Mouse (Mus musculus) liver (tissue): ENCODE results near the gene Spsb1.

ENCODE experiments used
- DNase-seq: peaks from one replicate; pipeline ENCODE4 v3.0.0-alpha.2; 2020; ENCODE audit warnings: mixed read lengths

Gene Spsb1

GRCm38 (mm10) chr4:149951201-149951600 is 3.6 kb downstream of the Spsb1 start:
- no peak for DNase-seq

DNA sequence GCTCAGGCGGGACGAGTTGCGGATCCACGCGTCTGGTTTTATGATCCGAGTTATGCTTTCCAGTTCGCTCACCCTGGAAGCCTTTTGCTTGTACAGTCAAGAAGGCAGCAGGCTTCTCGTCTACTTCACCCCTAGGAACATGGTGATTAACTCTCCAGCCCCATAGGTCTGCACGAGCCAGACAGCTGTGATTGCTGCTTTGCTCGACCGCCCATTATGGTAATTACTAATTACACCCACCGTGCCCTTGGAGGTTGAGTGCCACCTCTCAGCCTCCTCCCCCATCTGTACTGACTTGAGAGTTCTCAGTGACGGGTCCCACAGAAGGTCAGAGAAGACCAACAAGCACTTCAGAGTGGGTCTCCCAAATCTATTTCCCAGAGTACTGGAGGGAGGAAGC is 5.2 kb downstream of the Spsb1 start:
- DNase-seq: no peak

GRCm38 (mm10) chr4:149948119-149948518 is 6.7 kb downstream of the Spsb1 start:
- no peak for DNase-seq

DNA sequence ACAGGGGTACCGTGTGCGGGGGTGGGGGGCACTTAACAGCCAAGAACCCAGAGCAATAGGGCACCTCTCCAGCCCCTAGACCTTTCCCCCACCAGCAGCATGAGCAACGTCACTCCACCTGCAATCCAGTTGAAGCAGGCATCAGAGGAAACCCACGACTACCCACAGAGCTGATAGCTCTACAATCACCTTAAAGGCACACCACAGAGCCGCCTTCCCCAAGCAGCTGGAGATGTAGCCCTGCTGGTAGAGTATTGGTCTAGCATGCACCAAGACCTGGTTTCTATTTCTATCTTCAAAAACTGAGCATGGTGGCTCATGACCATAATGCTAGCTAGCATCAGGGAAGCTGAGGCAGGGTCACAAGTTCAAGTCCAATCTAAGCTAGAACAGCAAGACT is 7.4 kb downstream of the Spsb1 start:
- no peak for DNase-seq

DNA sequence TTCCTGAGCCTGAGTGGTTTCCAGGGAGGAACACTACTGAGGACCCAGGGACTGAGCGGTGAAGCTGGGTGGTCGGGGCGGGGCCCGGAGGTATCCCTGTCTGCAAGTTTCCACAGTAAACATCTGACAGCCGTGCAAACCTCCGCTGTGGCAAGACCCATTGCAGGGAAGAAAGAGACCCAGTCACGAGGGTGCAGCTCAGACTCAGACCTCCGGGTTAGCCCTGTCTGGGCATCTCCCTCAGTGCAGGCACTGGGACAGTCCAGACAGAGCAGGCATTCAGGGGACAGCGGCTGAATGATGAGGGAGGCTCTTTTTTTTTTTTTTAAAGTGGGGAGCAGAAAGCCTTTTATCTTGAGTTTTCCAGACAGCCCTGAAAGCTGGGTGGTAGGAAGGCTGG is 9.6 kb downstream of the Spsb1 start:
- no peak for DNase-seq

GRCm38 (mm10) chr4:149944214-149944613 is 10.6 kb downstream of the Spsb1 start:
- no peak for DNase-seq

- no peak for DNase-seq
Observed at GRCm38 (mm10) chr4:149942831-149943741, 11.8 kb downstream of the Spsb1 start.

- no peak for DNase-seq
Observed at GRCm38 (mm10) chr4:149941067-149941755, 13.6 kb downstream of the Spsb1 start.

- no peak for DNase-seq
Observed at GRCm38 (mm10) chr4:149938701-149939100, 16.1 kb downstream of the Spsb1 start.

- DNase-seq: no peak
Observed at GRCm38 (mm10) chr4:149936921-149937320, 17.9 kb downstream of the Spsb1 start.

- no peak for DNase-seq
Observed at GRCm38 (mm10) chr4:149935470-149935869, 19.4 kb downstream of the Spsb1 start.

DNA sequence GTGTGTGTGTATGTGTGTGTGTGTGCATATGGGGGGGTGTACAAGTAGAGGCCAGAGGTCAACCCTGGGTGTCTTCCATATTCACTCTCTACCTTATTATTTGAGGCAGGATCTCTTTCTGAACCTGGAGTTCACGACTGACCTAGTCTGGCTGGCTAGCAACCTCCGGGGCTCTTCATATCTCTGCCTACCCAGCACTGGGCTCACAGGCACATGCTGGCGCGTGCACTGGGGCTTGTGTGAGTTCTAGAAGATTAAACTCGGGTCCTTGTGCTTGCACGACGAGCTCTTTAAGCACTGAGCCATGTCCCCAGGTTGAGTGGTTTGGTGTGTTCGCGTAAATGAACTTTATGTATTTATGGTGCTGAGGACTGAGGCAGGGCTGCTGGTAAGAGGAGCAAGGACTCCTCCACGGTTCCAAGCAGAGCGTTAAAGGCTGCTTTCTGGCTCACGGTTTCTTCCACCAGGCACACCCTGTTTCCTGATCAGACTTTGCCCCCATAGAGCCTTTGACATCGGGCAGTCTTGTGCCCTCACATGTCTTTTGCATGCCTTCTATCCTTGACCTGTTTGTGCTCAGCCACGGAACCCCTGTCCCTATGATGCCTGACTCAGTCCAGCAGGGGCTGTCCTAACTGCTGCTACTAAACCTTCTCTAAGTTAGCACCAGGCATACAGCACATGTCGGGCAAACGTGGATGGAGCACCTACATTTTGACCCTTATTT is 21.2 kb downstream of the Spsb1 start:
- no peak for DNase-seq

DNA sequence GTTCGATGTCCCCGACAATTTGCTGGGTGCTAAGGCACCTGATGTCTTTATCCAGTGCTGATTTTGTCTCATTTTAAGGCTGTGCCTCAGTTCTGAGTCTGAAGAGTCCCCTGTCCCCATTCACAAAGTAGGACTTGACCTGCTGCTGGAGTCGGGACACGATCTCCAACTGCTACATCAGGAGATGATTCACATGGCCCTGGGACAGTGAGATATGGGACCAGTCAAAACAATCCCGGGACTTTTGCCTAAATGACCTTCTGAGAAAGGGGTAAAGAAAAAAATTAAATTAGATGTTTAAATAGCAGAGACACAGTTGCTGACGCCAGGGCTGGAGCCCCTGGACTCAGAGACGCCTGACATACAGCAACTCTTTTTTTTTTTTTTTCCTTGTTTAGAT is 21.8 kb downstream of the Spsb1 start:
- DNase-seq: no peak

GRCm38 (mm10) chr4:149932108-149932815 is 22.6 kb downstream of the Spsb1 start:
- no peak for DNase-seq

DNA sequence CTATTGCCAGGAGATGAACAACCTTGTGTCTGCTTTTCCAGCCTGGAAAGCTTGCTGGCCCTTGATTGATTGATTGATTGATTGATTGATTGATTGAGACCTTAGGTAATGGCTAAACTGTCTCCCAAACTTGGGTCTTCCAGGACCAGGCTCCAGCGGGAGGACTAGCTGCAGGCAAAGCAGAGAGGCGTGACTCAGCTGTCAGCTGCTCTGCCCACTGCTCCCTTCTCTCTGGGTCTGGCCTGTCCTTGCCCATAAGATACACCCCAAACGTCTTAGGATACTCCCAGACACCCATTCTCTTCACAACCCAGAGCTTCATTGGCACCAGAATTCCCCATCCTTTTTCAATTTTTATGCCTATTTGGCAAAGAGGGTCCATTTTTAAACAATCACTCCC is 24.1 kb downstream of the Spsb1 start:
- no peak for DNase-seq

- no peak for DNase-seq
Observed at GRCm38 (mm10) chr4:149923014-149923413, 31.8 kb downstream of the Spsb1 start.

DNA sequence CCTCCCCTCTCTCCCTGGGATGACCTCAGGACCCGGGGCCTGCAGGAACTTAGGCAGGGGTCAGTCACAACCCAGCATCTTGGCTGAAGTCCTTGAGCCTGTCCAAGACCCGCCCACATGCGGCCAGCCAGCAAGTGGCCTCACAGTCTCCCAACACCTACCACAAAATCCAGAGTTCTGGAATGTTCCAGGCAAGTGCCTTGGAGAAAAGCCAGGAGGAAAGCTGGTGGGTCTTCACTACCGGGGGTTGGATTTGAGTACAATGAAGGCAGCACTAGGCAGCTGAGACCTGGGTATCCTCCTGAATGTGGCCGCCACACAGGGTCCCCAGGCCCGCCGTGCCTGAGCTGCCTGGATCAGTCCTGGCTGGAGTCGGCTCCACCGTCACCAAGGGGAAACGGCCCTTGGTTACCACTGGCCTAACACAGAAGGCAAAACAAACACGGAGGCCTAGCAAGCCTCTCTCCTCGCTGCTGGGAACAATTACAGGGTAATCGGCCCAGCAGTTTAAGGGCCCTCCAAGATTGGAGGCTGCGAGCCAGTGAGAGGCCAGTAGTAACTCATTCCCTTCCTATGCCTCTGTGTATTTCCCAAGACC is 32.6 kb downstream of the Spsb1 start:
- no peak for DNase-seq

DNA sequence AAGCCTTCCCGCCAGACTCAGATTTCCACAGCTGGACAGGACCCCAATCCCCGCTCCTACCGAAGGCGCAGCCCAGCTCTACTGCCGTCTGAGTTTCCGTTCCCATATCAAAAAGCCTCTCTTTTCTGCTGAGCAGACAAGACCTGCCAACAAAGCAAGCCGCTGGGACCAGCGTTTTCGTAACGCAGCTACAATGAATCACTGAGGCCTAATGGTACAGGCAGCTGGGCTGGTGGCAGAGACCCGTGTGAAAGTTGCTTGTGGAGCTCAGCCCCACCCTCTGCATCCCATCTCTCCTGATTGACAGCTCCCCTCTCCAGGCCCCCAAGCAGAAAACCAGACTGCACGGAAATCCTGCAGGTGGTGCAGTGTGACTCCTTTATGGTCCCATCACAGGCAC is 34.0 kb downstream of the Spsb1 start:
- no peak for DNase-seq

DNA sequence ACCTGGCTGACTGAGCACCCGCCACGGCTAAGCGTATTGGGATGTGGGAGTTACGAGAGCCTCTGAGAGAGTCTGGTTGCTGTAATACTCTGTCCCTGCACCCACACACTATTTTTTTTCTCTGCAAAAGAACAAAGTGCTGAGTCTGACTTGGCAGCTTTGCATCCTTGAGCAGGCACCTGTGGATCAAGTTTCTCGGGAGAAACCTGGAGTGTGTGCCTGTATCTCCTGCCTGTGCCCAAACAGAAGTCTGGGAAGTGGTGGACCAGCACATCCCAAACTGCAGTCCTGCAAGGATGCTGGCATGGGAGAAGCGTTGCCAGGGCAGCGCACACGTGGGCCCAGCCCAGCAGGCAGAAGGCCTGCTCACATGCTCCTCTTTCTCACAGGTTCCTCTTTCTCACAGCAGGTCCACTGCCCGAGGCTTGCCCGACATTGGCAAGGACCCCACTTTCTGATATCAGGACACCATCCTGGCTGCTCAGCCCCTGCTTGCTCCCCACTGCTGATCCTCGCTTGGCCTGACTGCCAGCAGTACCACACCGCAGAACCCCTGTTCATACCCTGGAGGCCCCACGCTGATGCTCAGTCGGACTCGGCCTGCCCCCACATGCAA is 36.3 kb downstream of the Spsb1 start:
- no peak for DNase-seq

GRCm38 (mm10) chr4:149916831-149917230 is 38.0 kb downstream of the Spsb1 start:
- no peak for DNase-seq

GRCm38 (mm10) chr4:149913709-149914370 is 41.0 kb downstream of the Spsb1 start:
- no peak for DNase-seq
